In genomic region chr5:143470421-143471164, GRCm38 (mm10) we compare ENCODE assay signal across 8 mouse cellular contexts. TPM values are rescaled to one million over a fixed set of nuclear protein-coding genes. Genes with fewer than 3 reads are reported as not detected.
DNase-seq lines count a peak whose midpoint lies in the region; ATAC-seq lines count a peak whose summit lies in the region.

No protein-coding gene starts in this region.

- H3K27ac ChIP-seq in hindbrain, embryonic 10.5 days = no peak overlapping the region
- no peak overlapping the region for H3K27ac ChIP-seq in hindbrain, embryonic 16.5 days (ENCODE audit: low read depth, low read length)

- peaks cover 88% of the 10 kb centered on the region for H3K36me3 ChIP-seq in hindbrain, embryonic 10.5 days
- peaks cover 25% of the 10 kb centered on the region for H3K36me3 ChIP-seq in hindbrain, embryonic 16.5 days (ENCODE audit: control insufficient read depth, insufficient read depth, low read length)
- peaks cover 89% of the 10 kb centered on the region for H3K36me3 ChIP-seq in megakaryocyte, embryonic 14.5 days (replicated peaks; ENCODE audit: low read length)

- no peak overlapping the region for H3K4me3 ChIP-seq in hindbrain, embryonic 10.5 days
- H3K4me3 ChIP-seq in hindbrain, embryonic 16.5 days (ENCODE audit: low read length) = no peak overlapping the region
- H3K4me3 ChIP-seq in megakaryocyte, embryonic 14.5 days (replicated peaks) = peak overlapping the region; percentile 23

- peaks cover 3% of the 10 kb centered on the region for H3K4me1 ChIP-seq in hindbrain, embryonic 10.5 days (replicated peaks)
- peaks cover 6% of the 10 kb centered on the region for H3K4me1 ChIP-seq in hindbrain, embryonic 16.5 days (ENCODE audit: control insufficient read depth, insufficient read depth, low read depth, low read length)
- H3K4me1 ChIP-seq in megakaryocyte, embryonic 14.5 days = peaks cover 70% of the 10 kb centered on the region

- ATAC-seq in hindbrain, embryonic 16.5 days = no peak

- H3K9ac ChIP-seq in hindbrain, embryonic 16.5 days (ENCODE audit: low read depth, low read length) = no peak overlapping the region

- no peaks in the 10 kb centered on the region for H3K9me3 ChIP-seq in hindbrain, embryonic 10.5 days
- no peaks in the 10 kb centered on the region for H3K9me3 ChIP-seq in hindbrain, embryonic 16.5 days (ENCODE audit: control insufficient read depth, low read length)
- H3K9me3 ChIP-seq in megakaryocyte, embryonic 14.5 days = no peaks in the 10 kb centered on the region

- H3K27me3 ChIP-seq in hindbrain, embryonic 10.5 days (ENCODE audit: insufficient read depth, poor library complexity, severe bottlenecking) = no peaks in the 10 kb centered on the region
- no peaks in the 10 kb centered on the region for H3K27me3 ChIP-seq in hindbrain, embryonic 16.5 days (replicated peaks; ENCODE audit: control insufficient read depth, insufficient read depth, low read length)
- no peaks in the 10 kb centered on the region for H3K27me3 ChIP-seq in megakaryocyte, embryonic 14.5 days (replicated peaks)

- DNase-seq in hindbrain, embryonic 10.5 days (ENCODE audit: low spot score) = peak; percentile 1
- peak; percentile 22 to 48 for DNase-seq in urinary bladder, postnatal 36 days (ENCODE audit: low spot score in 2 of 2)
- no peak for DNase-seq in urinary bladder, postnatal 10 days (ENCODE audit: low spot score)
- DNase-seq in heart, adult 18-20 months = peak; percentile 70 to 84
- DNase-seq in kidney, postnatal 25 days = peak; percentile 31 to 49
- no peak for DNase-seq in thymus, postnatal 36 days

- WGBS in hindbrain, embryonic 10.5 days = 91% methylated on average over 15 of the region's 15 CpGs
- WGBS in hindbrain, embryonic 16.5 days = 66% methylated on average over 15 of the region's 15 CpGs

- H3K4me2 ChIP-seq in hindbrain, embryonic 16.5 days (ENCODE audit: low read length) = no peak overlapping the region

RNA-seq across cellular contexts. Expression of gene Daglb, which starts 6.2 kb away (rescaled TPM):
- polyA plus RNA-seq in hindbrain, embryonic 10.5 days (2016; fragmentation: Nextera tagmentation; extraction: Ambion mirVana) = 15.6 and 16.7 TPM in 2 replicates
- 21.8 and 23.0 TPM in 2 replicates for polyA plus RNA-seq in hindbrain, embryonic 16.5 days (2015; fragmentation: Nextera tagmentation; extraction: Ambion mirVana)
- 1 to 10 TPM; 8.1 to 9.6 TPM for total RNA-seq in heart, adult 18-20 months (2021)
- 5.3 and 8.6 TPM in 2 replicates for polyA plus RNA-seq in megakaryocyte, embryonic 14.5 days (2012; ENCODE audit: insufficient read depth, low replicate concordance)

RNA-seq across cellular contexts. Expression of gene Rac1, which starts 57.2 kb away (rescaled TPM):
- polyA plus RNA-seq in hindbrain, embryonic 10.5 days (2016; fragmentation: Nextera tagmentation; extraction: Ambion mirVana) = 390 and 422 TPM in 2 replicates
- polyA plus RNA-seq in hindbrain, embryonic 16.5 days (2015; fragmentation: Nextera tagmentation; extraction: Ambion mirVana) = 285 and 452 TPM in 2 replicates
- total RNA-seq in heart, adult 18-20 months (2021) = 100 to 1,000 TPM; 228 to 240 TPM
- 176 and 178 TPM in 2 replicates for polyA plus RNA-seq in megakaryocyte, embryonic 14.5 days (2012; ENCODE audit: insufficient read depth, low replicate concordance)

Comparison
In these comparisons a context has a peak if more than half of its experiments do, and no peak if none do; other contexts are left out.
1. DNase-seq: peak in hindbrain, embryonic 10.5 days (single experiment), urinary bladder, postnatal 36 days (2 of 2), heart, adult 18-20 months (2 of 2) and kidney, postnatal 25 days (2 of 2); none in urinary bladder, postnatal 10 days (single experiment) and thymus, postnatal 36 days (0 of 2).